Mouse (Mus musculus) MEL-GATA-1-ER (cell line): Measurements from ENCODE around the gene Snd1.

Source experiments
- DNase-seq: peaks from one replicate; pipeline ENCODE4 v3.0.0-alpha.2; 2012; ENCODE audit warnings: low read depth; ENCODE audit errors: extremely low read depth

Snd1 gene

DNA sequence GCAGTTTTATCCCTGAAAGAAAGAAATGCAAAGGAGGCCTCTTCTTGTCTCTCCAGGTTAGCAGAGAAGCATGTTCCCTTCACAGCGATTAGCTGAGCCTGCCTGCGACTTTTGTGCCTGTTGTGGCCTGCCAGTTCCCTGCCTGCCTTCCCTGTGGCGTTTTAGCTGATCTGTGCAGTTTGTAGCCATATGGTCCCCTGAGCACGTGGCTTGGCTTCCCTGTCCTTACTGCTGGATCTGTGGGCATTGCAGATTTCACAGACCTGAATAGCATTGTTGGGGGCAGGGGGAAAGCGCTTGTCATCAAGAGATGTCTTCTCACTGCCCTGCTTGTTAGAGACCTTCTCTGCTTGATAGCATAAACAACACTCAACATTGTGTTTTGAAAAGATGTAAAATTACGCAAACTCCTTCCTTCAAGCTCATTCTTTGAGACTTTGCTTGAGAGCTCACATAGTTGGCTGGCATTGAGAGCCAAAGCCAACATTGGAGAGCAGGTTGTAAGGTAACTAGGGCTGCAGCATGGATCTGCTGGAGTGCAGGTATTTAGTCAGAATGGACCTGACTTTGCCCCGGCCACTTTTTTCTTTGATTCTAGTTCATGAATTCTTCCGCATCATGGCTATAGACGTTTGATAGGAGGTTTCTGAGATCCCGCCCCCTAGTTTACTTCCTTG, 63.0 kb downstream of the Snd1 start:
- no peak for DNase-seq

DNA sequence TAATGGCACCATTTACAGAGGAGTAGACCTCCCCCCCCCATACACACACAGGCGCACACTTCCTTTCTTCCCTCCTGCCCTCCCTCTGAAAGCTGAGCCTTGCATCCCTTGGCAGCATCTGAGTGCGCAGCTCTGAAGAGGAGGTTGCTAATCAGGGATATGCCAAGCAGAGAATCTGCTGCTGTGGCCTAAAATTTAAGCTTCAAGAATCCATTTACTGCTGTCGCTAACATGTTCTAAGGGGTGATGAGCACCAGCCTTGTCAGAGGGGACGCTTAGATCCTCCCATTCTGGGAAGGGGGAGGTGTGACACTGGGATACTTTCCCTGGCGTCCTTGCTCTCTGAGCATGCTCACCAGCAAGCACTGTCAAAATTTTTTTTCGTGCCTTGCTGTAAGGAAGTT, 67.4 kb downstream of the Snd1 start:
- DNase-seq, result no peak

DNA sequence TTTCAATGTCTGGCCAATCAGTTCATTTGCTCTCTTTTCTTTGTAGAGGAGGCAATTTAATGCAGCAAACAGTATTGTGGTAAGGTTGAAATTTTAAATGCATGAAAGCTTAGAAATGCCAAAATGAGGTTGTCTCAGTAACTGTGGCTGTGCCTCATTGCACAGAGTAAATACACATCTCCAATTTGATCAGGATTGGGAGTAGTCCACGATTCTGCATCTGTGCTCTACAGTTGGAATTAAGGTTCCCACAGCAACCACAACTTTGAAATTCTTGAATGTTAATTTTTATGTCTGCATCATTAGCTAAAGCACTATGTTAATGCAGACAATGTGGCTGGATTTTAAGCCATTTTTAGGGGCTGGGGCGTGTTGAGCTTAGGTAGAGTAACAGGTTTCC, 72.0 kb downstream of the Snd1 start:
- DNase-seq, result no peak

DNA sequence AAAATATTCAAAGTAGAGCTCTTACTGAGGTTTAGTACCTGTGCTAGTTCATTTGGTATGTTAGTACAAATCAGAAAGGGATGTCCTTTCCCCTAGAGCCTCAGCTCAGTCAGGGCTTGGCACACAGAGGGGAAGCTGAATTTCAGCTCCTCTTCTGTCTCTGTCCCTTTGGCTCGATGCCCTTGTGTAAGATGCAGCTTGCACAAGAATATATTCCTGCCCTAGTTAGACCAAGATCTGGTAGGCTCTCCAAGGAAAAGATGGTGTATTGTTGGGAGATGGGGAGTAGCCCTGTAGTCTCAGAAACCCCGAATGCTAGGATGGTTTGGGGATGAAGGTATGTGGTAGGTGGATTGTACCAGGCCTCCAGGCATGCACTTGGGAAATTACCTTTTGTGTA, 74.4 kb downstream of the Snd1 start:
- no peak for DNase-seq

DNA sequence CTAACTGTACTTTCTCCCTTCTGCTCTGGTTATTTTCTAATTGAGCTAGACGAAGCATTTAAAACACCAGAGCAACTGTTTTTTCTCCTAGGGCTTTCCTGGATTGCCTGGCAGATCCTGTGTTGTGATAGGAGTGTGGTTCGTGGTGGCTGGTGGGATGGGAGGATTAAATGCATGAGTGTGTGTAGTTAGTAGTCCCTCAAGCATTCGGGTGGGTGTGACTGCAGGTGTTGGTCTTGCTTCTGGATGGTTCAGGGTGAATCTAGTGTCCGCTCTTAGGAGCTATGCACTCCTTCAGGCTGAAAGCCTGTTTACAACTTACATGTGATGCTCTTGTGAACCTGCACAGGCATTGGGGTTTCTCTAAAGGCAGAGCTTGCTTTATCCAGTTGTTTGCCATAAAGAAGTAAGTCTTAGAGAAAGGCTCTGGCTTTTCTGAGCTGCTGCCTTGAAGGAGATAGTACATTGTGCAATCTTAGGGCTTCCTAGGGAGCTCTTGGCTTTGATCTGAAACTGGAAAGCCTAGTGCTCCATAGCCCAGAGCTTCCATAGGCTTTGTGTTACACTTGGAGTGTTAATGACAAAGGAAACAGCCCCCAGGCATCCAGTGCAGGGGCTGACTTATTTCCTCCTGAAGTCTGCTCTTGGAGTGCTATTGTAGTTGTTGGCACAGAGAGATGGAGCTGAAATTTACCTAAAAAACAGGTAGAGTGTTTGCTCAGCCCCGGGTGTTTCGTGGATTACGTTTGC, 75.5 kb downstream of the Snd1 start:
- DNase-seq, result no peak

DNA sequence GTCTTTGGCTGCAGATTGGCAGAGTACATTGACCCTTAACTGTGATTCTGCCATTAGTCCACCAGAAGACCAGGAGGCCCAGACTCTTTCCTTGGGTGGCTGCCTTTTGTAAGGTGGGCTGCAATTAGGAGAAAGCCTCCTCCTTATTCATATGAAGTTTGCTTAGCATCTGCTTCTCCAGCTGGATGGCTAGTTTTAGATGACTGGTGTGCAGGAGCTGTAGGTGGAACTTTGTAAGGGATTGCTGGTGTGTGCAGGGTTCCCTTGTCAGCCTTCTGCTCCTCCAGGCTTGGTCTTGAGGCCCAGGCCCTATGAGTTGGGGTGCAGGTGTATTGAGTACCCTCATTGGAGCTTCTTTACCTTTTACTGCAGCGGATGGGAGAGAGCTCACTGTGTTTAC, 79.5 kb downstream of the Snd1 start:
- no peak for DNase-seq

DNA sequence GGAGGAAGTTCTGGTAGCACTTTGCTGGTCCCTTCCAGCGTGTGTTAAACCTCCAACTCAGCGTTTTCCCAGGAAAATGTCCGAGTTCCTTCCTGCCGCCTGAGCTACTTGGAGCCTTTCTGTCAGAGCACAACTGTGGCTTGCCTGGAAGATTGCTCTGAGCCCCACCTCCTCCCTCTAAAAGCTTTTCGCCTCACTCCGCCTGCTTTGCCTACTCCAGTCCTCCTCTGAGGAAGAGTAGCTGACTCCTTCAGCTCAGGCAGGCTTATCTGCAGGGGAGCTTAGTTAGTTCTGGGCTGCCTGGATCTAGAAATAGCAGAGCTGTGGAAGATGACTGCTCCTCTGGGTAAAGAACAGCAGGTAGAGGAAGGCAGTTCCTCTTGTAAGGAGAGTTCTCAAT, 80.1 kb downstream of the Snd1 start:
- no peak for DNase-seq

DNA sequence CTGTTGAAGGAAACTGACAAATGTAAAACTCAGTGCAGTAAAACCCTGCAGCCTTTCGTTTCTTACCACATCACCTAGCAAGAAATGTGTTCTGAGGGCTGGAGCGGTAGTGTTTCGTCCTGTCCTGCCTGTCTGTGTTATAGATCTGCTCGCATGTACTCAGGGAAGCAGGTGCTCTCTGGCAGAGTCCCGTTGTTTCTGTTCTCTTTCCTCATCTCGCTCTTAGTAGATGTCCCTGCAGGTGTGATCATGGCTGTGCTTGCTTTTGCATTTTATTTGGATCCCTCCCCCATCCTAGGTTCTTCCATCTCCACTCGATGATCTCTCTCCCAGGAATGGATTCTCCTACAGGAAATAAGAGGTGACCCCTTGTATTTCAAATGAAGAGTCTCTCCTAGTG, 80.5 kb downstream of the Snd1 start:
- no peak for DNase-seq

DNA sequence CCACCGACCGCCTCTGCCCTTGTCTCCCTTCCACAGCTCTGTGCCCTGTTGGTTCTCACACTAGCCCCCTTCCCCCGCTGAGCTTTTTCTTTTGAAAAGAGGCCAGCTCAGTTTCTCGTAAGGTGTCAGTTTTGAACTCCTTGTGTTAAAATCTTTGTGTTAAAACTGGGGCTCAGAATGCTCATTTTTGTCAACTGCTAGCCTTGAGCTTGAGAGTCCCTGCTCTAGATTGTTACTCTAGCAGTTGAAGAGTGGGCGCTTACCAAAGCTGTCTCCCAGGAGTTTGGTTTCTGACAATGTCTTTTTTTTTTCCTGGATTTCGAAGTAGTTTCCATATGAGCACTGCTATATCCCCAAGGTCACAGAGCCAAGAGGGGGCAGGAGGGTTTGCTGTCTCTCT, 82.8 kb downstream of the Snd1 start:
- no peak for DNase-seq

DNA sequence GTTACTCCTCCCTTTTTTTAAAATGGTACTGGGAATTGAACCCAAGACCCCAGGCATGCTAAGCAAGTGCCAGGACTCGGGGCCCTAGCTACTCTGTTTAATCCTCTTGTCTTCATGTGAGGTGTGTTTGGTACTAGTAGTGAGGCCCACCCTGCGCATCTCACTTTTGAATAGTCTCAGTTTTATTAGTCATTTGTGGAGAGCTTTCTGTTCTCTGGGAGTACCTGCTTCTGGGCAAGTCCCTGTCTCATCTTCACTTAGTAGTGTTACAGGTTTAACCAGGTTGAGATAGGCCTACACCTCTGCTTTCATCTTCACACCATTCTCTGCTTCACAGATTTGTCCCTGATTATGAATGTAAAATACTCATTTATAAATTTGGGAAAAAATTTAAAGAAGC, 84.5 kb downstream of the Snd1 start:
- no peak for DNase-seq

DNA sequence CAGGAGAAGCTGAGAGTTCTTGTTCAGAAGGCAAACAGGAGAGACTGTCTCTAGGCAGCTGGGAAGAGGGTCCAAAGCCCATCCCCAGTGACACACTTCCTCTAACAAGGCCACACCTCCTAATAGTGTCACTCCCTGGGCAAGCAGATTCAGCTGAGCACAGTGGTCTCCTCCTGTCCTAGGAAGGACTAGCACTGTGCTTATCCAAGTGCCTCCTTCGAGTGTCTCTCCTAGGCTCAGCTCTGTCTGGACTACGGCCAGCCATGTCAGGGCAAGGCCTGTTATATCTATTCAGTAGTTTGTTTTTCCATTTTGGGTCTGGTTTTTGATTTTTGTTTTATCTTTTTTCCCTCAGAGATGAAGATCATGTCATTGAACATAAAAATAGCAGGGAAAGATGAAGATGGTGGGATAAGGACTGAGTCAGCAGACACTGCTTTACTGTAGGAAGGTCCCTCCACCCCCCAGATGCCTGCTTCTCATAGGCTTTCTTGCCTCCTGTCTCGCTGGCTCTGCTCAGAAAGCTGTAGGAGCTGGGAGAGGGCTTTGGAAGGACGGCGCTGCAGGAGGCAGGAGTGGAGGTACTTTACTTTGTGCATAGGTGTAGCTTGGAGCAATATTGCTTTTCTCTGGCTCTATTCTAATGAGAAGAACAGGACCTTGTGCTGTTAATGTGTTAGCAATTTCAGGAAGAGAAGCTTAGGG, 86.5 kb downstream of the Snd1 start:
- DNase-seq, result no peak

DNA sequence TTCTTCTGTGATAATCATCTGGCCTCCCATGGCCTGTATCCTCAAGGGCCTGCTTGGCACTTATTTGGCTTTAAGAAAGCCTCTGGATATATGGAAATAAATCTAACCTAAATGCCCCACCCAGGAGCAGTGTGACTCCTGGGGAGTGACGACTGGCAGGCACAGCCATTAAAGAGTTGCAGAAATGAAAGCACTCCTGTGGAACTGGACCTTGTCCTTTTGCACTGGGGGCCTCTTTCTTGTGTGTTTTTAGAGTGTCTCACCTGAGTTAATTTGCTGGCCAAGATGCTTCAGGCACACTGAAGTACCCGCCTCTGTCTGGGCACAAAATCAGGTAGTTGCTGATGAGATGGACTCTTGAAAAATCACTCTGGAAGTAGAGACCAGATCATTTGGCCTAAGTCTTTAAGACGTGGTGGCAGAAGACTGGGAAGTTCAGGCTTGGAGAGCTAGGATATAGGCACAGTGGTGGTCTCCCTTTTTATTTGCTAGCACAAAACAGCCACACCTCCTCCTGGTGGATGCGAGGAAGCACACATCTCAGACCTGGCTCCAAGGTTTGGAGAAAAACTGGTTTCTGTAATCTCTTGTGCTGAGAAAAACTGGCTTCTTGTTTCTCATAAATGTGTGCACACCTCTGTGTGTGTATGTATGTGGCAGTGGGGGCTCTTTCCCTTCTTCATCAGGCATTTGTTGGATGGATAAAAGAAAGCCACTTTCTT, 87.5 kb downstream of the Snd1 start:
- DNase-seq, result no peak

DNA sequence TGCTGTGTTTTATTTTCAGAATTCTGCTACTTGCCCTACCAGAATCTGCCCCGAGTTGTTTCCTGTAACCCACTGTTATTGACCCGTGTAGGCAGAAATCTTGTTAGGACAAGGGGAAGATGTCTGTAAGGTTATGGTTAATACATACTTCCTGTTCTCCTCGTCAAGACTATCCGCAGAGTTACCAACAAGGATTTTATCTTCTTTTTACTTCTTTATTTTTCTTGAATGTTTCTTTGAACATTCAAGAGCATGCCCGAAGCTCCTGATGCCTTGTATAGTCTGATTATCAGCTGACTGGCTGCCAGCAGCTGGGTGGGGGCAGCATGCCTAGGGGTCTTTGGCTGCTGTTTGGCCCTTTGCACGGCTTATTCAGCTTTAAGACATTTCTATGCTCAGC, 93.0 kb downstream of the Snd1 start:
- DNase-seq, result peak; percentile 57

DNA sequence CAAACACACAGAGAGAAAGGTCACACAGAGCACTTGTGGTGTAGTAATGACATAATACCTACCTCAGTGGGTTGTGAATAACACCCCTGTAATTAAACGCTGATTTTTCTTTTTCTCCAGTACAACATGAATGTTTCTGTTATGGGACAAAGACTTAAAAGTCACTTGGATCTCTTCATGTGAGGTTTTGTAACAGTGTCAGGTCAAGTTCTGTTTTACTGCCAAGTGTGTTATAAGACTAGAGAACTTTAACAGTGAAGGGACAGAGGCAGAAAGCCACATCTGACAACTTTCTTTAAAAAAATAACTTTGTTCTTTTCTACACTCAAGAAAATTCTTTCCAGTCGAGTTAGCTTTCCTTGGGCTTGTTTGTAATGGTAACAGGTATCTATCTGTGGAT, 97.0 kb downstream of the Snd1 start:
- no peak for DNase-seq

DNA sequence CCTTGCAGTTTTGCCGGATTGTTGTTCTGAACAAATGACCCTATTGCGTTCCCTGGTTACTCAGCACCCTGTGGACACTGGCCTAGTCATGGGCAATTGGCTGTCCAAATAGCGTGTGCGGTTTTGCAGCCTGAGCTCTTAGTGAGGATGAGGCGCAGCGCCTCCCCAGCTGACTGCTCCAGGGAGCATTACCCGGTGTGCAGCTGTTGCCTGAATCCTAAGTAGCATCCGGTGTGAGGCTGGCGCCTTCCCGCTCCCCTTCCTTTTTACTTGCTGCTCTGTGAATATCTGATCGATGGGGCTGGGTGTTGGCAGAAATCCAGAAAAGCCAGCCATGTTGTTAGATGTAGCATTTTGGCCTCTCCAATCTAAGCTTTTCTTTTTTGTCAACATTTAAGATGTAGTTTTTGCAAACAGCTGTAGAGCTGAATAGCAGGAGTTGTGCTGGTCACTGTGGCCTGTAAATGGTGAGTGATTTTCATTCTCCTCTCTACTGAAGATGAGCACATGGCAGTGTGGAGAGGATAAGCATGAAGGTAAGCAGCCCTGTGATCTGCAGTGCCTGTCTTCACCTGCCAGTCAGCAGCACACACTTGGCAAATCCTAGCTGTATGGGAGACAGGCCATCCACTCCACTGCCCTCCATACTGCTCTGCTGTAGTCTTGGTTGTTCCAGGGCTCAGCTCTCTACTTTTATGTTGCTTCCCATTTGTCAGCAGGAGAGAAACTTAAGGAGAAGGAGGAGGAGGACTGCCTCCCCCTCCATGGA, 98.2 kb downstream of the Snd1 start:
- DNase-seq, result no peak

DNA sequence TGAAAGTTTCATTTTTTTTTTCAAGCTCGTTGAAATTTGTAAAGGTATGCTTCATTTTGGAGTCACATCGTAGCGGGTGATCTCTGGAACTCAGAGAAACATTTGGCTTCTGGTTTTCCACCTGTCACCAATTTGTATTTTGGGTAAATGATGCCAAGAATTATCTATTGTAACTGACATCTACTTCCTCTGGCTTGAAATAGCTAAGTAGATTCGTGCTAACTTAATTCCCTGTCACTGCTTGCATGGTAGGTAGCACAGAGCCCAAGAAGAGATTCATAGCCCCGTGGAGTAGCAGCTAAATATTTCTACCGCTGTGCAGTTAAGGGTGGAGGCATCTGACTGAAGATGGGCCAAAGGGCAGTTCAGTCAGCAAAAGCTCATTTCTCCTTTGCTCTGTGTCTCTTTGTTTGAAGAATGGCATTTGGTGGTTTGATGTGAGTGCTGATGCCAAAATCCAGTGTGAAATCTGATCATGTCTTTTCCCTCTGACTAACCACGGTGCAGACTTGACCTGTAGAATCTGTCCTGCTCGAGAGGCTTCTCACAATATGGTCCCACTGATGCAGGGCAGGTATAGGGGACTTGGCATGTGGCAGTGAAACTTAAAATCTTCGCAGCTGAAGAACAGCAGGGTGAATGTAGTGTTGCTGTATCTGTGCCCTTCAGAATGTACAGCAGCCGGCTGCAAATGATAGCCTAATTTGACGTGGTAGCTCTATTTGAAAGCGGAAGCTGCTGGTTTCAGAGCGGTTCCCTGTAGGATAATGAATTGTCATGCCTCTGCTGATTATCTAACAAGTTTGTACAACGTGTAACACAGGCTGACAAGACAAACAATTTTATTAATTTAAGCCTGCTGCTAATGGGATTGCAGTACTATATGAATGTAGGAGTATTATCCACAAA, 101.7 kb downstream of the Snd1 start:
- DNase-seq, result peak; percentile 82

DNA sequence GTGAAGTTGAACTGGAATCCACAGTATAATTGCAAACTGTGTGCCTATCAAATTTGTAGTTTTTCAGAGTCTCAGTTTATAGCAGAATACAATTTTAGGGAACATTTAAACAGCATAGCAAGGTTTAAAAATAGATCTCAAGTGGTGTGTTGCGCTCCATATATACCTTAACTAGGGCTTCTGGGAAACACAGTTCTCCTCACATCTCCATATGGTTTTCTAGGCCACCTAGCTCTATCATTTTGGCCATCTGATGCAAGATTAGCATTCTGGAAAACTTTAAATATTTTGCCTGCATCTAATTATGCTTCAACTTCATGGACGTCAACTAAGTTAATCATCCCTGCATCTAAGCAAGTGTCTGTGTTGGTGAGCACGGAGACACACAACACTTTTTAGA, 107.9 kb downstream of the Snd1 start:
- DNase-seq, result no peak

DNA sequence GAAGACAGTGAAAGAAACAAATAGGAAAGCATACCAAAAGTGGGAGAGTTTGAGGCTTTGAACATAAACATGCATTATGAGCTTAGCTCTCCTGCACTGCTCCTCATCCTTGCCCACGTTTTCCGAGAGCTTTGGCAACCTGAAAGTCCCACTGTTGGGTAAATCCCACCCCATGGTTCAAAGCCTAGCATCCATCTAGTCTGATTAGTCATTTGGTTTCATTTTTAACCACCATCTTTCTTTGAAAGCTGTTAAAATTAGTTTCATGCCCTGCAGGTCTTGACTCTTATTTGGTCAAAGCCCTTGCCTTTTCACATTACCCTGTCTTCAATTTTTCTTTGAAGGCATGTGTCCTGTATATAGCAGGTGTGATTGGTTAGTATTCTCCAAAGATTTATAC, 108.5 kb downstream of the Snd1 start:
- no peak for DNase-seq

DNA sequence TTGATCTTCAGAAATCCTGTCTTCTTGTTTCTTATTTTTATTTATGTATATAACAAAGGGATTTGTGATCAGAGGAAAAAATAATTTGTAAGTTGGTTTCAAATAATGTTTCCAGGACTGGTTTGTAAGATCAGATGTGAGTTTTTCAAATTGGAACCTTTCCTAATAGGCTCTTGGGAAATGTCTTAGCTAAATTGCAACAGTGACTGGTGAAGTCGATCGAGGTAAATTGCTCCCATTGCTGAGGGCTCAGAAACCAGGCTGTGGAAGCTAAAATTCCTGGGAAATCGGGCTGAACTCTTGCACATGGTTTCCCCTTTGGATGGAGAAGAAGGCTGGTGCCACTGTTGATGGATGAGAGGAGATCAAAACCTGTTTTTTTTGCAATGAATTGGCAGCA, 111.9 kb downstream of the Snd1 start:
- DNase-seq, result no peak

DNA sequence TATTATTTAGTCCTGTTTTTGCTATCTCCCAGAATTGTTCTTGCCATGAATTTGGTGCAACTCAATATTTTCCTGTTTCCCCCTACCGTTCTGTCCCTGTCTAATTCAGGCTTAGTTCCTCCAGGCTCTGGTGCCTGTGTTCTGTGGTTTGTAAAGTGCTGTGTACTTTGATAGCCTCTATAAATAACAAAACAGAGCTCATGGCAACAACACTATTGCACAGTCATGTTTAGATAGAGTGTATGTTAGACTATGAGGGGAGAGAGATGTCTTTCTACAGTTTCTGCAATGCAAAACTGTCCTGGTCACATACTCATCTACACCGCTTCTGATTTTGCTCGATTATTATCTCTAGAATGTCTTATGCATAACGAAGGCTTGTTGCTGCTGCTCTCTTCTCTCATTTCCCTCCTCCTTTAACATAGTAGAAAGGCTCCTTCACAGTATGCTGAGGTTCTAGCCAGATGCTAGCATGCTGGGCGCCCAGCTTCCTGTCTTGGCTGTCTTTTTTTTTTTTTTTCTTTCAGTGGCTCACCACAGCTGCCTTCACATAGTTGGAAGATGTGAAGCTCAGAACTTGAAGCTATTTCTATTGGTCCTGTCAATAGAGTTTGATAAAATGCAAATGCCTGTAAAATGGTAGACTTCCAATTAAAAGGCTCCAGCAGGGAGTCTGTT, 113.7 kb downstream of the Snd1 start:
- DNase-seq, result no peak
